Mouse (Mus musculus) naive thymus-derived CD4-positive, alpha-beta T cell, adult 2 months (primary cell): ENCODE measurements at regions not wholly inside any gene's neighbourhood (a gene's known extent, or its start where the extent isn't known, plus 50 kb on each side); places are given as distances from the start of the nearest gene placed in this dataset.
A peak's percentile ranks its signal among the peaks of the same experiment; 100 is the strongest.

Experiments
- DNase-seq: peaks from one replicate; pipeline ENCODE4 v3.0.0-alpha.2; 2011; ENCODE audit warnings: low read depth

DNA sequence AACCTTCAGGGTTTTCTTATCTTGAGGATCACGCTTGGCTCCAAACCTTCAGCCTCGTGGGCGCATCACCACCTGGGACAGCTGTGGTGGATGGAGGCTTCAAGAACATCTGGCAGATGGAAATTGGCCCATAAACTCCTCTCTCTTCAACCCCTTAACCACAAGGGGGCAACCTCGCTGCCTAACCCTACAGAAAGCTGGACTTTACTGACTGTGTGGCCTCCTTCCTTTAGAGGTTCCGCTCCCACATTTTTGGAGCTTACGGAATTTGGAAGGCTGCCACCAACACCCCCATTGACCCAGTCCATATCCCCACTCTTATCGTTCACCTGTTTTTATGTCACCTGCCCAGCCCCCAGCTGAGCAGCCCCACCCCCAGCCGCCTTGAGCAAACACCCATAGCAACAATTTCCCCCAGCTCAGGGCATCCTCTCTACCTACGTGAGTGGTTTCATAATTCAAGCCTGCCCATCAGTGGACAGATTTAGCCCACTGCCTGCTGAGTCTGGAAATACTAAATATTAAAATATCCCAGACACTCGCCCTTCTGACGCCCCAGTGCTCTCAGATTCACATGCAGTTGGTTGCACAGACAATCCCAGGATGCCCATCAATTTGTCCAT, 167.0 kb upstream of the Slc22a22 start:
- DNase-seq: peak; percentile 70

DNA sequence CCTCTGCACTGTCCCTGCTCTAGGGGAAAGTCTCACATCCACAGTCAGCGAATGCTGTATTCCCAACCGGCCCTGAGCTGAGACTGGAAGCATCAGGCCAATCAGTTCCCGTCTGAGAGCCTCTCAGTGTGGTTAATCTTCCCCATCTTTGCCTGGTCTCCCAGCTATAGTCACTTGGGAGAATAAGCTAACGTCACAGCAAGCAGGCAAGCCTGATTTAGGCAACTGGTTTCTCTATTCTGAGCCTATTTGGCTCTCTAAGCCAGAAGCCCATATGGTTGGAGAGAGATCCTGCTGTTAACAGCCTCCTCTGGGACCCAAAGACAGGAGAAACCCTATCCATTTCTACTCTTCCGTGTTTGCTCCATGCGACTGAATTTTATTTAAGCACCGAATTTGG, 161.7 kb upstream of the Slc22a22 start:
- no peak for DNase-seq

DNA sequence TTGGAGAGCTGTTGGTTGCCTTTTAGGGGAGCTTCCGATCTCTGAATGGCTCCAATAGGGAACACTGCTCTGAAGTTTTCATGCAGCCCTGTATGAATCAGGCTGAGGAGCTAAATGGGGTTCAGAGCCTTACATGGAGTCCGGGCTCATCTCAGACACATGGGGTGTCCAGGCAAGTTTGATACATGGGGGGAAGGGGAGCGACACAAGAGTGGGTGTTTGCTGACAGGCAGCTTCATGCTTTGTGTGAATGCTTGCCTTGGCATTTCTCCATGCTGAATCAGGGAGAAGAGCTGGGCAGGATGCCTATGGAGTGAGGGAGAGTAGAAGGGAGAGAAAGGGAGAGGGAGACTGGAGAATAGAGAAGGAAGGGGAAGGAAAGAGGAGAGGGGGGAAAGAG, 155.6 kb upstream of the Slc22a22 start:
- DNase-seq: no peak

DNA sequence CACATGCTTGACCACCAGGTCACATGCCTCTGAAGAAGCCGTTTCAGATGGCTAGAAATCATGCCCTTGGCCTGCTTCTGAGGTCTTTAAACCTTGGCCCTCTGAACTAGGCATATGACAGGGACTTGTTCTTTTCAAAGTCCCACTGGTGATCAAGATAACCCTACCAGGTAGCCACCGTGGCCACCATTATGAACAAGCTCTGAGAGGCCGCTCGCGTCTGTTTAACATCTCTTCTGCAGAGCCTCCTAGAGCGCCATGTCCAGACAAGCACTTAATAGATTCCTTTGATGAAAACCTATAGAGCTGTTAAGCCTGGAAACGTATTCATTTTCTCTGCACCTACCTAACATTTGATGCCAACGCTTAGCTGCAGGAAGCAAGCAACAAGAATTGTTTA, 155.1 kb upstream of the Slc22a22 start:
- DNase-seq: no peak

DNA sequence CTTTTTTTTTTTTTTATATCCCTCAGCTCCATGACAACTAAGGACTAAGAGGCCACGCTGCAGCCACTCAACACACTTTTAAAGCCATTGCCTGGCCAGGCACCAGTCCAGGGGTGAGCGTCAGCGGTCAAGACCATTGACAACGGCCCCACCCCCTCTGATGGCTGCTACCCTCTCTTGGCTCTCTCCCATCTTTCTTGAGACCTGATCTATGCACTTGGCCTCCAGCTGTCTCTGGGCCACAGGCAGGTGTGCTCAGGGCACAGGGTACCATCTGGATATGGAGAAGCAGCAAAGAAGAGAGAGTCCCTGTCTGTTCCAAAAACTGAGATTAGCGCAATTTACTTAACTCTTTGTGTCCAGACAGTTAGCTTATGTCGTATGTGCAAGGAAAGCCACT, 141.0 kb upstream of the Slc22a22 start:
- no peak for DNase-seq

DNA sequence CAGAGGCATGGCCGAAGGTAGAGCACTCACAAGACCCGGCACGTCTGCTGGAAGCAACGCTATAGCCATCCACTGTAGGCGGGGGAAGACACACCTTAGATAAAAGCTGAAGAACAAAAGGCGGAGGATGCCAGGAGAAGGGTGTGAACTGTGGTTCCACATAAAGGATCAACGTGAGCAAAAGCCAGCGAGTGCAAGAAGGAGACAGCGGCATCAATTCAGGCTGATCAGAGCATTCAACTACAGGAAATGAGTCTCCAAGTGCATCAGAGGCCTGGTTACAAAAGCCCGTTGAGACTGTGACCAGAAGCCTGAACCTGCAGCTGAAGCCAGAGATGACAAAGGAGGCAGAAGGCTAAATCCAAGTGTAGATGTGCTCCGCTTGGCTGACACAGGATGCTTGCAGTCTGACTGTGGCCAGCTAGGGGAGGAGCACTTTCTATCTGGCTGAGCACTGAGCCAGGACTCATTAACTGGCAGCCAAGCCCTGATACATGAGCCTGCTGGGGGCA, 139.5 kb upstream of the Slc22a22 start:
- DNase-seq: no peak

DNA sequence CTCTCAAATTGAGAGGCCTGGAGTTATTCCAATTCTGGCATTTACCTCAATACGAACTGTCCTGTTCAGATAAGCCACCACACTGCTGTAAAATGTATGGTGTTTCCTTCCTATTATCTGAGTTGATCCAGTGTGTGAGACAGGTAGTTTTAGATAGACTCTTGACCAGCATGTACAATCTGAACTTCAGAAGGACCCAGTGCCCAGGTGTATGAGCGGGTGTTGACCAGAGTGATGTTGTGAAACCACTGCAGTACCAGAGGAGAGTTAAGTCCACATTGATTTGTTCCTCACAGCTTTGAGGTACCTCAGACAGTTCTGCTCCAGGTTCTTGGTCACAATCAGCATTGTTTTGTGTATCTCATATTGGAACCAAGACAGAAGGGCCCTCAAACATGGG, 132.6 kb upstream of the Slc22a22 start:
- no peak for DNase-seq

DNA sequence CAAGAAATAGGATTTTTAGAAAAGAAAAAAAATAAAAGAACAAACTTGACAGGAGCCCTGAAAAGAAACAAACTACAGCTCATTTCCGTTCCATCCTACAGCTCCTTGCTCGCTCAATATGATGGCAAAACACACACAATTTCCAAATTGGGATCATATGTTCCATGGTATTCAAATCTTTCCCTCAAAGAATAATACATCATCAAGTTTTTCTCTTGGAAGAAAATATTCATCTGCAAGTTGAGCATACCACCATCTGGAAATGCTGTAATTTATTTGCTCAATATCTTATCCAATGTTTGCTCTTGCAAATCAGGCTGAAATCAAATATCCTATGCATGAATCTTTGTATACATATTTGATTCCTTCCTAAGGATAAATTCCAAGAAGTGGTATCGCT, 131.1 kb upstream of the Slc22a22 start:
- DNase-seq: no peak

DNA sequence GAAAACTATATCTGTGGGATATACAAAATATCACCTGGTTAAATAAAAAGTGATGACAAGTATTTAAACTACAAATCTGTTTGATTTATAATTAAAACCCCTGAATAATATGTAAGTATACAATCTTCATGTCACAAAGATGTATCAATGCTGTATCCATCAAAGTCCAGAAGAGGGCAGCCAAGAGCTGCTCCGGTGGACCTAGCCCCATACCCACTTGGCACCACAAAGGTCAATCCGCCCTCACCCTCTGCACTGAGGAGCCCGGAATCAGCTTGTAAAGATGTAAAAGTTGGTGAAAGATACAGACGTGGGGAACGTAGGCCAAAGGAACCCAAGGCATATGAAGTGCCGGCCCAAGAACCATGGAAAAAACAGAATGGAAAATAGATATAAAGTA, 123.1 kb upstream of the Slc22a22 start:
- DNase-seq: peak; percentile 71

DNA sequence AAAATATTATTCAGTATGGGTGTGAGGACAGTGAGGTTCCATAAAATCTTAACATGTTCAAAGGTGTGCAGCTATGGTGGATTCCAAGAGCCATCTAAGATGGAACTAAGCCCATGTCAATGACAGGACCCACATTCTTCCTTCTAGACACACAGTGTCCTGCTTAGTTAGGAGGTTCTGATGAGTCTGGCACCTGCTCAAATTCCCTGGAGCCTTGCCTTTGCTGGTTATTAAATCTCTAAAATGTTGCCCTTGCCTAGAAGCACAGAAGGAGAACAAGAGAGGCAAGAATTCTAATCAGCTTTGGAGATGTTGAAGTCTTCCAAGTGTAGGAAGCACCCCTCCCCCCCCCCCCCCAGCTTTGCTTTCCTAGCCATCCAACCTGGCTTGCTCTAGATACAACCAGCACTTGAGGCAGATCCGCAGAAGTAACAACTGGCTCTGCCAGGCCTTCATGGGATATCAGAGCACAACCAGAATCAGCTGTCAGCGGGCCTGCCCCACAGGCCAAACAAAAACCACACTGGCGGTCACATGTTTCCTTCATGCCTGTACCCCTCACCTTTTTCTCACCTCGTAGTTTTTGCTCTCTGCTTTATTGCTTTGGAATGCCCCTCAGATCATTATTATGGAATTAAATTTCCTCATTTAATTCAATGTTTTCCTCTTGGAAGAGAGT, 116.0 kb upstream of the Slc22a22 start:
- DNase-seq: no peak

DNA sequence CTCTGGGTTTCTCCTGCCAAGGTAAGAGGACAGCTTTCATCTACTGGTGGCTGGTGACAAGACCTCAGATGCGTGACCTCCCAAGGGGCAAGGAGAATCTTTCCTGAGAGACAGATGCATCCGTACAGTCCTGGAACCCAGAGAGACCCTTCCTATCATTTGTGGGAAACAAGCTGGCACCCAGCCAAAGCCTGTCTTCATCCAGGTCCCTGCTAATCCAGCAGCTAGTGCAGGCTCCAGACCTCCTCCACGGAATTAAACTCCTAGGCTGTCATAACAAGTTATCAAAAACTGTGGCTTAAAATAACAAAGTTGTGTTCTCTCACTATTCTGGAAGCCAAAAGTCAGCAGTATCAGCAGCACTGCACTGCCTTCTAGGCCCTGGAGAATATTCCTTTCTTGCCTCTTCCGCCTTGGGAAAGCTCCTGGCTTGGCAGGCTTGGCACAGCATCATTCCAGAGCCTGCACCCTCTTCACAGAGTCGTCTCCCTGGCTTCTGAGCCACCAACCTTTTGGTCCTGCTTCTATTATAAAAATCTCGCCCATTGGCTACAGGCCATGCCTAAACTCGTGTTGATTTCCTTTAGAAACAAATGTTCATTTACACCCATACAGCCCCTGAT, 113.3 kb upstream of the Slc22a22 start:
- DNase-seq: no peak

DNA sequence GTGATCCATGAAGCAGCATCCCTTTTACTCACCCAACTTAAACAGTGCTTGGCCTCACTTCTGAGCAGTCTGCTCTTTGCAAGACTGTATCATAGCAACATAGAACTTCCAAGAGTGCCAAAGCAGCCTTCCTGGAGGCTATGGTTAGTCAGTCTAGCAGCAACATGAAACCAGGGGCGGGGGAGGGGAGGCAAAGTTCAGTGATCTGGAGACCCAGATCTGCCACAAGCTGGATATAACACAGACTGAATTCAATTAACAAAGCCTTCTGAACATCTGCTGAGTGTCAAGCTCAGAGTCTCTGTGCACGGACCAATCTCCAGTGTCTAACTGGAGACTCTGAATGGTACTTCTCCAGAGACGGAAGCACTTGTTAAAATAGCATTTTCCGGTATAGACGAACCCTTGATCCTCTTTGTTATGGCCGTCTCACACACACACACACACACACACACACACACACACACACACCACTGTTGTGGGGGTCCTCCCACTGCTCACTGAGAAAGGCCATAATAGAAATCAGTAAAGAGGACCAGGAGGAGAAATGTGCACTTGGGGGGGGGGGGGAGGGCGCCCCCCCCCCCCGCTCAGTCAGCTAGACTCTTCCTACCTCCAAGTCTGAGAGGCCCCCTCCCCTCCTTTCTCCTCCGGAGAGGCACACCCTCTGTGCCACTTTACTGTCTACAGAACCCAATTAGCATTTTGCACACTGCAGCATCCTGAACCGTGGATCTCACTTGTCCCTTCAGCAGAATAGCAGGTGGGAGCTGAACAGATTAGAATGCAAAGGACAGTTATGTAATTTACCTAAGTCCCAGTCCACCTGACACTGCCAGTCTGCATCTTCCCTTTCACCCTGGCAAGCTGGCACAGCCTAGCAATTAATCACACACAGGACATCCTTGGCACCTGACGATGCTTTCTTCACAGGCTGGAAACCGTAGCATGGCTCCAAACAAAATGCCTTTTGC, 112.3 kb upstream of the Slc22a22 start:
- no peak for DNase-seq

DNA sequence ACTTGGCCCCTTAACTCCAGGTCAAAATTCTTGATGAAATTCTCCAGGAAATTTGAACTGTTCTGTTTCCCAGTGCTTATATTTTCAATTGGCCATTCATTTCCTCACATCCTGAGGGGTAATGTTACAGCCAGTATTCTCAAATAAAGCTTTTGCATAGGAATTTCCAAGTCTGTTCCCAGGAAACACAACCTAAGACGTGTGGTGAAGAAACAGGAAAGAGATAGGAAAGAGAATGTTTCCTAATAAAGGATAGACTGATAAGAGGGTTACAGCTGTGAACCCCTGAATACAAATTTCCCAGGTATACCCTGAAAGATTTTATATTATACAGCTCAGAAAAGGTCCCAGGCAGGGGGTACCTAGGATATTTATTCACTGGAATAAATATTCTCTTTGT, 108.0 kb upstream of the Slc22a22 start:
- no peak for DNase-seq

DNA sequence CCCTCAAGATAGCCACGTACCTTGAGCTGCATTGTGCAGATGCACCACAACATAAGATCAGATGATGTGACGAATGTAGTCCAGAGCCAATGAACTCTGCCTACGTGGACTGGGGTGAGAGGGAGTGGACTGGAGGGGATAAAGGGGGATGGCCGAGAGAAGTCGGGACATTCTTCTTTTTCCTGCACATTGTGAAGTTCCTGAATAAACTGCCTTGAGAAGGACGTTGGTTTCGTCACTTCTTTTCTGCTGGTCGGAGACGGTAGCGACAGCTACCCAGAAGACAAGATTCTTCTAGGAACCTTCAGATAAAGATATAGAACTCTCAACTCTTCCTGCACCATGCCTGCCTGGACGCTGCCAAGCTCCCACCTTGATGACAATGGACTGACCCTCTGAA, 107.1 kb upstream of the Slc22a22 start:
- no peak for DNase-seq

DNA sequence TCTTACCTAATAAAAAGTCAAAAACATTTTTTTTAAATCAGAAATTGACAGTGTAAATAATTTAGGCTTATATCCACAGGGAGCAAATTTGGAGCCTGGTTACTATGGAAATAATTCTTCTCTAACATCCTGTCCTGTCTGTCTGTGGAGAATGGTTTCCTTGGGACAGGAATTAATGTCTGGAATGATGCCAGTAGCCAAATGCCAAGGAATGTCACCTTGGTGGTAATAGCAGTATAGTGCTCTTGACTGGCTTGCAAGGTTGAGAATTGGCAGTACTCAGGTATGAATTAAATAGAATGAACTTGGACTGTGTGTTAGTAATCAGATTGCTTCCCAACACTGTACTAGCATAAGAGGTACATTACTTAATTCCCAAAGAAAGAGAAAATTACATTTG, 103.8 kb upstream of the Slc22a22 start:
- no peak for DNase-seq

DNA sequence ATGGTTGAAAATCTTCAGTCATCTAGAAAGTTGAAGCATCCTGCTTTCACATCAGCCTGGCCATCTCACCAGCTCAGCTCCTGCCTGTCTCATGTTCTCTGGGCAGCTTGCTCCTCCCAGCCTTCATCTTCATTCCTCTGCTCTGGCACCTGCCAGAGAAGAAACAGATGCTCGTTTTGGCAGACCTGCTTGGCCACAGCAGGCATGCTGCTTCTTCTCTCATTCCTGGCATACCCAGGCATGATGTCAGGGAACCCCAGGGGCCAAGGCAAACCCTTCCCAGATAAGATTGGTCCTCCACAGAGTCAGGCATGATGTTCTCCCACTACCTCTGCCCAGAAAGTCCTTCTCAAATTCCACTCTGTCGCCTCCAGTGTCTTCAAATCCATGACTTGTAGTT, 101.4 kb upstream of the Slc22a22 start:
- no peak for DNase-seq

DNA sequence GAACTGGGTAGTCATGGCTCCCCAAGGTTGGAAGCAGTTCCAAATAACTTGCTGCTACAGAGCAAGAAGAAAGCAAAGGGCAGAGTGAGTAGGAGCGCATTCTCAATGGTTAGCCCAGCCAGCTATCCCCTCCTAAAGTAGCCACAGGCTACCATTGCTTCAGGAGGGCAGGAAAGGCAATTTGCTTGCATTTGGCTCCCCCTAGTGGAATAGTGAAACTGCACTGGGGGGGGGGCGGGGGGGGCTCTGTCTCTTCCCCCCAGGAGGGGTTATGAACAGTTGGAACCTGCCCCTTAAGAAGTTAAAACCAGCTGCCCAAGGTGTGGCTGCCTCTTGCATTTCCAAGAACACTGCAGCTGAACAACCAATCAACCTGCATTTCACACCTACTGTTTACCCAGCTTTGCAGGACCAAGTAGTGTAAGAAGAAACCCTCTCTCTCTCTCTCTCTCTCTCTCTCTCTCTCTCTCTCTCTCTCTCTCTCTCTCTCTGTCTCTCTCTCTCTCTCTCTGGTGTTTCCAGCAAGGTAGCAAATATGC, 96.7 kb upstream of the Slc22a22 start:
- DNase-seq: no peak

DNA sequence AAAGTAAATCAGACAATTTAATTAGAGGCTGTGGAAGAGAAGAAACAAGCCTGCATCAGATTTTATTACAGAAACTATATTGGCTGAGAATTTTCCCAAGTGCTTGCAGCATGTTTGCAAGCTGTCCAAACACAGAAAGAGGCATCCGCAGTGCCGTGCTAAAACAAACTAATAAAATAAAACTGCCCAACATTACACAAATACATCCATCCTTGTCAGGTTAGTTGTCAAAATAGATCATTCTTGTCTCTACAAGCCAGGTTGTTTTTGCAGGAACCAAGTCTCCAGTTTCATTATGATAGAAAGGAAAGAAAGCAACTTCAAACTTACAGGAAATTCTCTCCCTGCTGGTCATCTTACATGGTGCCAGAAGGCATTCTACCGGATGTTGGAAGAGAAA, 95.0 kb upstream of the Slc22a22 start:
- no peak for DNase-seq

DNA sequence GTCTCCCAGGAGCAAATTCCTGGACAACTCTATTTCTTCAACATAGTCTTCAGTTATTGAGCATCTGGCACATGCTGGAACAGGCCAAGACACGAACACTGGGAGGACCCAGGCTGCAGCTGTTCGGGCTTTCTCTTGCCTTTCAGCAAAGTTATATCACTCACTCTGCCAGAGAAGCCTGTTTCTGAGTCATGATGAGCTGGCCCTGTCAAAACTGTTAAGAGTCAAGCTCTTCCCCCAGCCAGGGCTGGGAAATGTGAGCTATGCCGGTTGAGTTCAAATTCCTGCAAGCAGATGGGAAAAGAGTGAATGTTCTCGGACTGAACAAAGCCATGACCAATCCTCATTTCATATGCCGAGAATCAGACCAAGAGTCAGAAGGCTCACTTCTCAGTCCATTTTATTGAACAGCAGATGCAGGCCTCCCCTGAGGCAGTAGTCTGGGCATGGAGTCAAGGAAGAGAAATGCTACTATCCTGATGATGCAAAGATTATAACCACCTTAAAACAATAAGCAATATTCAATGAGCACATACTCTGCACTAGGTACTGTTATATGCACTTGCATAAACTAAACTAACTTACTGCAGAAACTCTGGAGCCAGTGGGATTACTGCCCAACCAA, 90.7 kb upstream of the Slc22a22 start:
- no peak for DNase-seq

DNA sequence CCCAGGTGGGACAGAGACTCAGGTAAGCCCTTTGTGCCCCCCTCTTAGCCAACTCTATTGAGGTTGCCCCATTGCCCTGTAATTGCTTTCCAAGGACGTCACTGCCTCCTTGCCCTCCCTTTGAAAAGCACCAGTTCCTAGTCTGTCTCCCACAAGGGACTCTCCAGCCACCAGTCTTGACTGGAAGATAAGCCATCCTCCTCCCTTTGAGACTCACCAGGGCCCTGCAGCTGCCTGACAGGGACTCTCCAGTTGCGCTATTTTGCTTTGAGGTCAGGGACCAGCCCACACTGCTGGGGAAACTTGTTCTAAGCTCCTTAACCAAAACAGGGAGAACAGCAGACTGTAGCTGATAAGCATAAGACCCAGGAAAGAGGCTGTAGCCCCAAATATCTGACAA, 69.7 kb upstream of the Slc22a22 start:
- DNase-seq: no peak

DNA sequence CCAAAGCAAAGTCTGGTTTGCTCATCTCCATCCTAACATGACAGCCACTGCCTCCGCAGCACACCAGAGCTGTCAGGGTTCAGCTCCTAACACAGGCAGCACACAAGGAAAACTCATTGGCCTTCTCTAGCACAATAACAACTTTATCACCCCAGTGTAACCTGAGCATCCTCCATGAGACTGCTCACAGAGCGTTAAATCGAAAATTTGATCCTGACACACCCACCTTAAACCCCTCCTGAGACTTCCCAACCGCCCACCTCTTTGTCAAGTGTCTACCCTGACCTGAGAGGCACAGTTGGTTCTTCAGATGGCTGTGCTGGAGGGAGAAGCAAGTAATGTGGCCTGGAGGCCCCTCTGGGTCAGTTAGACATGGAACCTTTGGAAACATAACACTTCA, 67.7 kb upstream of the Slc22a22 start:
- DNase-seq: no peak

DNA sequence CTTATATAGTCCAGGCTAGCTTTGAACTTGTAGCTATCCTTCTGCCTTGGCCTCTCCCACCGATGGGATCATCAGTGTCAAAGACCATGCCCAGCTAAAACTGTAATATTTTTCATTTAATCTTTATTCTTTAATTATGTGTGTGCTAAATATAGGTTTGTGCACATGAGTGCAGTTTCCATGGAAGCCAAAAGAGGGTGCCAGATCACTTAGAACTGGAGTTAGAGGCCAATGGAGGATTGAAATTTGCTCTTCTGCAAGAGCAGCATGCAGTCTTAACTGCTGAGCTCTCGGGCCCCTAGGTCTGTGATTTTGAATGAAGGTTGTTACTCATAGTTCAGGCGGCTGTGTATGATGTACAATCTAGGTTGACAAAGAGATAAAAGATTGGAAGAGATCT, 66.6 kb upstream of the Slc22a22 start:
- DNase-seq: no peak
